Mouse (Mus musculus): ENCODE results near the gene Apoa1.

Apoa1 gene

GRCm38 (mm10) chr9:46215338-46216322 lies 12.8 kb upstream of the Apoa1 start:
- no peak for DNase-seq (ENCODE audit: low read depth, low spot score)

- DNase-seq (ENCODE audit: low read depth, low spot score) = no peak
These were observed 11.5 kb upstream of the Apoa1 start for GRCm38 (mm10) chr9:46216744-46217470.

- no peak for DNase-seq (ENCODE audit: low read depth, low spot score)
These were observed 10.2 kb upstream of the Apoa1 start for GRCm38 (mm10) chr9:46218176-46218575.

- no peak for DNase-seq (ENCODE audit: low read depth, low spot score)
These were observed 5.3 kb upstream of the Apoa1 start for GRCm38 (mm10) chr9:46223090-46223489.

- no peak for DNase-seq (ENCODE audit: low read depth, low spot score)
These were observed 4.3 kb upstream of the Apoa1 start for GRCm38 (mm10) chr9:46224101-46224500.

- DNase-seq (ENCODE audit: low read depth, low spot score) = no peak
These were observed 3.3 kb upstream of the Apoa1 start for GRCm38 (mm10) chr9:46224945-46225660.

- DNase-seq (ENCODE audit: low read depth, low spot score) = no peak
These were observed 1.2 kb upstream of the Apoa1 start for GRCm38 (mm10) chr9:46227064-46227614.

- DNase-seq (ENCODE audit: low read depth, low spot score) = peak; percentile 68
These were observed 1.4 kb downstream of the Apoa1 start for GRCm38 (mm10) chr9:46229573-46230449.

GRCm38 (mm10) chr9:46230450-46230975 lies 2.1 kb downstream of the Apoa1 start:
- DNase-seq (ENCODE audit: low read depth, low spot score) = no peak

GRCm38 (mm10) chr9:46235196-46235595 lies 6.8 kb downstream of the Apoa1 start:
- no peak for DNase-seq (ENCODE audit: low read depth, low spot score)

- DNase-seq (ENCODE audit: low read depth, low spot score) = no peak
These were observed 7.0 kb downstream of the Apoa1 start, which contains the start of gene Apoc3 for GRCm38 (mm10) chr9:46235596-46235648. Apoc3 (minus strand) TSS chr9:46235636.

GRCm38 (mm10) chr9:46235649-46236048 lies 7.3 kb downstream of the Apoa1 start:
- no peak for DNase-seq (ENCODE audit: low read depth, low spot score)

GRCm38 (mm10) chr9:46238850-46239249 lies 10.5 kb downstream of the Apoa1 start:
- no peak for DNase-seq (ENCODE audit: low read depth, low spot score)

- no peak for DNase-seq (ENCODE audit: low read depth, low spot score)
These were observed 12.3 kb downstream of the Apoa1 start, which contains the start of gene Apoa4 for GRCm38 (mm10) chr9:46240526-46241153. Apoa4 (plus strand) TSS chr9:46240696.

GRCm38 (mm10) chr9:46241818-46242217 lies 13.4 kb downstream of the Apoa1 start:
- no peak for DNase-seq (ENCODE audit: low read depth, low spot score)

GRCm38 (mm10) chr9:46243122-46243521 lies 14.7 kb downstream of the Apoa1 start:
- DNase-seq (ENCODE audit: low read depth, low spot score) = no peak

GRCm38 (mm10) chr9:46243584-46243983 lies 15.2 kb downstream of the Apoa1 start:
- no peak for DNase-seq (ENCODE audit: low read depth, low spot score)

GRCm38 (mm10) chr9:46246752-46247324 lies 18.5 kb downstream of the Apoa1 start:
- peak; percentile 56 for DNase-seq (ENCODE audit: low read depth, low spot score)

- no peak for DNase-seq (ENCODE audit: low read depth, low spot score)
These were observed 27.8 kb downstream of the Apoa1 start for GRCm38 (mm10) chr9:46256177-46256576.
